Mouse (Mus musculus): ENCODE results near the gene Ubqln1.

DNA sequence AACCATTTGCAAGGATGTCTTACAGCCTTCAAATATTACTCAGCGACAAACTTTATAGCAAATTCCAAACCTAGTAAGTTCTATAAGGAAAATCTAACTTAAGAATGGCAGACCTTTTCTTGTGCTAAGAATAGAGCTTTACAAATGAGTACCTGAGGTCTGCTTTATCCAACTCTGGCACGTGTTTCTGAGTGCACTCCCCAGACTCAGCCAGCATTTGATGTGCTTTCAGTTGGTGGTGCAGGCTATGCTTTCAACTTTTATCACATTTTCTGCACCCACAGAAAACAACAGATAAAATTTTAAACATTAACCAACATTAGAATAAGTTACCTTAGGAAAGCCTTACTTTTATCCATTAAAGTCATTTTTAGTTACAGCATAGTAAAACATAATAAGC lies 2.9 kb downstream of the Ubqln1 start:
- TF ChIP-seq EP300 (IDR thresholded peaks at IDR 0.05; ENCODE audit: low read depth) (no peak), CTCF (IDR thresholded peaks at IDR 0.05; ENCODE audit: low read depth) (no peak)

Data from liver, postnatal 0 days (tissue).